Mouse (Mus musculus): ENCODE measurements around the gene Mocs2. TPM values are rescaled to one million over a fixed set of nuclear protein-coding genes. Genes with fewer than 3 reads are reported as not detected.

Mocs2 gene
- polyA plus RNA-seq (2016; fragmentation: Nextera tagmentation; extraction: Ambion mirVana), result 71.3 and 77.9 TPM in 2 replicates

- peaks cover 3% of the 10 kb centered on the region; the same call in 1 of the 2 replicates for H3K36me3 ChIP-seq
- H3K9me3 ChIP-seq (replicated peaks), result no peaks in the 10 kb centered on the region
- H3K27ac ChIP-seq (replicated peaks), result peak within 1 kb of the TSS; percentile 81
- peaks cover 16% of the 10 kb centered on the region for H3K4me1 ChIP-seq
- DNase-seq (ENCODE audit: low spot score), result peak; percentile 92
- WGBS, result under 1% methylated on average over 39 of the region's 39 CpGs
- H3K4me3 ChIP-seq, result peak within 1 kb of the TSS; percentile 82
- H3K27me3 ChIP-seq (ENCODE audit: low read depth, poor library complexity, severe bottlenecking), result no peaks in the 10 kb centered on the region
Measured at GRCm38 (mm10) chr13:114817751-114818360, at the start of gene Mocs2. TSS of gene Mocs2 (plus strand) at chr13:114818236.

GRCm38 (mm10) chr13:114791511-114791910, 26.5 kb upstream of the Mocs2 start:
- Histone ChIP-seq H3K27ac (replicated peaks) (no peak overlapping the region), H3K4me3 (no peak overlapping the region), H3K36me3 (no peaks in the 10 kb centered on the region), H3K9me3 (replicated peaks) (no peaks in the 10 kb centered on the region), H3K27me3 (ENCODE audit: low read depth, poor library complexity, severe bottlenecking) (no peaks in the 10 kb centered on the region), H3K4me1 (no peaks in the 10 kb centered on the region)
- WGBS, result 85% methylated on average over 1 of the region's 1 CpGs
- no peak for DNase-seq (ENCODE audit: low spot score)

GRCm38 (mm10) chr13:114793250-114794030, 24.6 kb upstream of the Mocs2 start:
- 57% methylated on average over 6 of the region's 6 CpGs for WGBS
- Histone ChIP-seq H3K27me3 (ENCODE audit: low read depth, poor library complexity, severe bottlenecking) (no peaks in the 10 kb centered on the region), H3K27ac (replicated peaks) (no peak overlapping the region), H3K9me3 (replicated peaks) (no peaks in the 10 kb centered on the region), H3K4me1 (no peaks in the 10 kb centered on the region), H3K4me3 (no peak overlapping the region), H3K36me3 (no peaks in the 10 kb centered on the region)
- DNase-seq (ENCODE audit: low spot score), result peak; percentile 32

GRCm38 (mm10) chr13:114801857-114802256, 16.2 kb upstream of the Mocs2 start:
- H3K27ac ChIP-seq (replicated peaks), result no peak overlapping the region
- H3K36me3 ChIP-seq, result no peaks in the 10 kb centered on the region
- H3K9me3 ChIP-seq (replicated peaks), result no peaks in the 10 kb centered on the region
- H3K4me1 ChIP-seq, result no peaks in the 10 kb centered on the region
- H3K27me3 ChIP-seq (ENCODE audit: low read depth, poor library complexity, severe bottlenecking), result no peaks in the 10 kb centered on the region
- no peak for DNase-seq (ENCODE audit: low spot score)
- no peak overlapping the region for H3K4me3 ChIP-seq
- 84% methylated on average over 3 of the region's 3 CpGs for WGBS

- no peak for DNase-seq (ENCODE audit: low spot score)
- no peaks in the 10 kb centered on the region for H3K36me3 ChIP-seq
- WGBS, result 78% methylated on average over 2 of the region's 2 CpGs
- H3K27ac ChIP-seq (replicated peaks), result no peak overlapping the region
- H3K4me1 ChIP-seq, result no peaks in the 10 kb centered on the region
- H3K4me3 ChIP-seq, result no peak overlapping the region
- H3K27me3 ChIP-seq (ENCODE audit: low read depth, poor library complexity, severe bottlenecking), result no peaks in the 10 kb centered on the region
- H3K9me3 ChIP-seq (replicated peaks), result no peaks in the 10 kb centered on the region
Measured at GRCm38 (mm10) chr13:114802971-114803370, 15.1 kb upstream of the Mocs2 start.

GRCm38 (mm10) chr13:114809624-114810210, 8.3 kb upstream of the Mocs2 start:
- Histone ChIP-seq H3K27me3 (ENCODE audit: low read depth, poor library complexity, severe bottlenecking) (no peaks in the 10 kb centered on the region), H3K36me3 (no peaks in the 10 kb centered on the region), H3K4me3 (no peak overlapping the region), H3K9me3 (replicated peaks) (no peaks in the 10 kb centered on the region), H3K27ac (replicated peaks) (no peak overlapping the region), H3K4me1 (no peaks in the 10 kb centered on the region)
- no peak for DNase-seq (ENCODE audit: low spot score)
- 88% methylated on average over 5 of the region's 5 CpGs for WGBS

GRCm38 (mm10) chr13:114818513-114818912, 477 bp downstream of the Mocs2 start:
- Histone ChIP-seq H3K27ac (replicated peaks) (peak overlapping the region; percentile 81), H3K4me3 (peak overlapping the region; percentile 82), H3K4me1 (peaks cover 16% of the 10 kb centered on the region), H3K27me3 (ENCODE audit: low read depth, poor library complexity, severe bottlenecking) (no peaks in the 10 kb centered on the region), H3K36me3 (peaks cover 3% of the 10 kb centered on the region; the same call in 1 of the 2 replicates), H3K9me3 (replicated peaks) (no peaks in the 10 kb centered on the region)
- WGBS, result 30% methylated on average over 9 of the region's 9 CpGs
- no peak for DNase-seq (ENCODE audit: low spot score)

GRCm38 (mm10) chr13:114822871-114823270, 4.8 kb downstream of the Mocs2 start:
- 96% methylated on average over 2 of the region's 2 CpGs for WGBS
- Histone ChIP-seq H3K27ac (replicated peaks) (no peak overlapping the region), H3K27me3 (ENCODE audit: low read depth, poor library complexity, severe bottlenecking) (no peaks in the 10 kb centered on the region), H3K9me3 (replicated peaks) (no peaks in the 10 kb centered on the region), H3K36me3 (peaks cover 24% of the 10 kb centered on the region), H3K4me3 (no peak overlapping the region), H3K4me1 (peaks cover 10% of the 10 kb centered on the region)
- no peak for DNase-seq (ENCODE audit: low spot score)

GRCm38 (mm10) chr13:114825377-114825855, 7.4 kb downstream of the Mocs2 start:
- H3K36me3 ChIP-seq, result peaks cover 34% of the 10 kb centered on the region
- no peak overlapping the region for H3K4me3 ChIP-seq
- no peaks in the 10 kb centered on the region for H3K9me3 ChIP-seq (replicated peaks)
- 94% methylated on average over 6 of the region's 6 CpGs for WGBS
- DNase-seq (ENCODE audit: low spot score), result no peak
- H3K27ac ChIP-seq (replicated peaks), result no peak overlapping the region
- H3K4me1 ChIP-seq, result no peaks in the 10 kb centered on the region
- H3K27me3 ChIP-seq (ENCODE audit: low read depth, poor library complexity, severe bottlenecking), result no peaks in the 10 kb centered on the region

GRCm38 (mm10) chr13:114831367-114831833, 13.4 kb downstream of the Mocs2 start:
- WGBS, result 86% methylated on average over 4 of the region's 4 CpGs
- H3K4me1 ChIP-seq, result no peaks in the 10 kb centered on the region
- no peaks in the 10 kb centered on the region for H3K27me3 ChIP-seq (ENCODE audit: low read depth, poor library complexity, severe bottlenecking)
- no peak overlapping the region for H3K4me3 ChIP-seq
- no peak overlapping the region for H3K27ac ChIP-seq (replicated peaks)
- no peaks in the 10 kb centered on the region for H3K9me3 ChIP-seq (replicated peaks)
- no peak for DNase-seq (ENCODE audit: low spot score)
- H3K36me3 ChIP-seq, result peaks cover 31% of the 10 kb centered on the region

- H3K27ac ChIP-seq (replicated peaks), result no peak overlapping the region
- DNase-seq (ENCODE audit: low spot score), result no peak
- H3K27me3 ChIP-seq (ENCODE audit: low read depth, poor library complexity, severe bottlenecking), result no peaks in the 10 kb centered on the region
- 82% methylated on average over 5 of the region's 5 CpGs for WGBS
- no peak overlapping the region for H3K4me3 ChIP-seq
- no peaks in the 10 kb centered on the region for H3K4me1 ChIP-seq
- H3K9me3 ChIP-seq (replicated peaks), result no peaks in the 10 kb centered on the region
- H3K36me3 ChIP-seq, result peaks cover 18% of the 10 kb centered on the region
Measured at GRCm38 (mm10) chr13:114832761-114833160, 14.7 kb downstream of the Mocs2 start.

GRCm38 (mm10) chr13:114833351-114833750, 15.3 kb downstream of the Mocs2 start:
- no peak overlapping the region for H3K4me3 ChIP-seq
- DNase-seq (ENCODE audit: low spot score), result no peak
- no peaks in the 10 kb centered on the region for H3K4me1 ChIP-seq
- no peaks in the 10 kb centered on the region for H3K27me3 ChIP-seq (ENCODE audit: low read depth, poor library complexity, severe bottlenecking)
- H3K27ac ChIP-seq (replicated peaks), result no peak overlapping the region
- H3K9me3 ChIP-seq (replicated peaks), result no peaks in the 10 kb centered on the region
- peaks cover 12% of the 10 kb centered on the region; the same call in 1 of the 2 replicates for H3K36me3 ChIP-seq
- whole genome bisulfite sequencing, result 86% methylated on average over 4 of the region's 4 CpGs

All from midbrain, embryonic 10.5 days (tissue).